Mouse (Mus musculus): ENCODE measurements around the gene Capn15.

The Capn15 gene

GRCm38 (mm10) chr17:25956201-25956600, 29.4 kb downstream of the Capn15 start:
- no peak for ATAC-seq (ENCODE audit: low TSS enrichment)

- ATAC-seq (ENCODE audit: low TSS enrichment) = no peak
Measured at GRCm38 (mm10) chr17:25955736-25956135, 29.9 kb downstream of the Capn15 start.

GRCm38 (mm10) chr17:25954671-25955070, 30.9 kb downstream of the Capn15 start:
- ATAC-seq (ENCODE audit: low TSS enrichment) = no peak

DNA sequence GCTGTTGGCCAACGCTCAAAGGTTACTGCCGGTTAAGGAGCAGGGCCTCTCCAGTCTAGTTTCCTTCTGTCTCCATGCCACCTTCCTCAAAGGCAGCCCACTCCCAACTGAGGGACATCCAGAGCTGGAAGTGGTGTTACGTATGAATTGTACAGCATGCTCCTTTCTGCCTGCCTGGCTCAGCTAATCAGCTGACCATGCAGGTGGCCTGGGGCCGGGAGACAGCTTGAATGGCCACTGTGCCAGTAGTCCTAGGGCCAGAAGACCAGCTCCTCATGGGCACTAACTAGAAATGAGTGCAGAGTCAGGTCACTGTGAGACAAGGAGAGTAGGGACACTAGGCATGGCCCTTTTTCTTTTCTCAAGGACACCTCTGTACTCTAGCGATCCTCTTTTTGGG, 32.4 kb downstream of the Capn15 start:
- no peak for ATAC-seq (ENCODE audit: low TSS enrichment)

DNA sequence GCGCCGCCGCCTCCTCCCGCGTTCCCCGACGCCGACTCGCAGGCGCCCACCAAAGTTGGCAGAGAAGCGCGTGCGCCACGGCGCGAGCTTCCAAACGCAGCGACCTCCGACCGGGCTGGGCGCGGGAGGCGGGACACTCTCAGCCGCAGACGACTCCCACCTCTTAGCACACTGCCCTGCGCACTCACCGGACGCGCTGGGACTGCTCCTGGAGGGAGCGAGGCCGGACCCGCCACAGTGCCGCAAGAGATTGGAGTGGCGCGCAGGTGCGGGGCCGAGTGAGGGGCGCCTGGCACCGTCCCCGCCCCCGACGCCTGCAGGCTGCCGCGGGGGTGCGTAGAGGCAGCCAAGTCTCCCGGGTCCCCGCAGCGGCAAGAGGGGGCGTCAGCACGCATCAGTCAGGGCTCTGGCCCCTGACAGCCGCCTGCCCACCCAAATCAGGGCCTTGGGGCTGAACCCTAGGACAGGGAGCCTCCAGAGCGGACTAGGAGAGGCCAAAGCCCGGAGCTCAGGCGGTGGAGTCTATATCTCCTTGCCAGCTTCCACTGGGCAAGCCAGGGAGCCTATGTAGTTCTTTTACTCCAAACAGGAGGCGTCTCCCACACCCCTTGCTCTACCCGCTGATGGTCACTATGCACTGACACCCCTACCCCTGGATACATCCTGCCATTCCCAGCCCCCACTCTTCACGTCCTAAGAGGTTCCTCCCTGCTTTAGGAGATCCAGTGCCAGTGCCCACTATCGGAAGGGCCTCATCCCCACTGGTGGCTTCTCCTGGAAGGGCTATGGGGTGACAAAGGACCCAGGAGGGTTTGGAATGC, 33.6 kb downstream of the Capn15 start, which contains the start of gene A930017K11Rik:
A930017K11Rik (minus strand) TSS at position 763 of the 821 bp plus-strand sequence.
- ATAC-seq (ENCODE audit: low TSS enrichment) = no peak

DNA sequence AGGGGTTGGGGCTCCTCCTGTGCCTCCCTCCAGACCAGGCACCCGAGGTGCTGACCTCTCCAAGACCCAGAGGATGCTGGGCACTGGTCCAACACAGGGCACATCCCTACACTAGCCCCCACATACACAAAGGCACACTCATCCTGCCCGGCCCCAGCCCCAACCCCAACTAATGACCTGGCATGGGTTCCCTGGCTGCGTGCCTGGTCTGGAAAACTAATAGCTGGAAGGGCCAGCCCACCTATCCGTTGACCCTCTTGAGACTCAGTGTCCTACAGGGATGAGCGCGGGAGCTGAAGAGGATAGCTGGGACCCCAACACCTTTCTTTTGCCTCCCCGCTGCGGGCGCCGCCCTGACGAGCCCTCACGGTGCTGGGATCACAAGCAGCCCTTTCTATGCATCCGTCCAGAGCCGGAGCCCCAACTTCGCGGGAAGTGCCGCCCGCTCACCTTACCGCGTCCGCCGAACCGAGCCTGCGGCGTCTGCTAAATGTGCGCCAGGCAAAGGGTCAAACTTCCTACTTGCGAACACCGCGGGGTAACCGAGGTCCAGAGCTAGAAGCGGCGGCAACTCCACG, 34.3 kb downstream of the Capn15 start:
- ATAC-seq (ENCODE audit: low TSS enrichment) = no peak

- ATAC-seq (ENCODE audit: low TSS enrichment) = no peak
Measured at GRCm38 (mm10) chr17:25950706-25951105, 34.9 kb downstream of the Capn15 start.

DNA sequence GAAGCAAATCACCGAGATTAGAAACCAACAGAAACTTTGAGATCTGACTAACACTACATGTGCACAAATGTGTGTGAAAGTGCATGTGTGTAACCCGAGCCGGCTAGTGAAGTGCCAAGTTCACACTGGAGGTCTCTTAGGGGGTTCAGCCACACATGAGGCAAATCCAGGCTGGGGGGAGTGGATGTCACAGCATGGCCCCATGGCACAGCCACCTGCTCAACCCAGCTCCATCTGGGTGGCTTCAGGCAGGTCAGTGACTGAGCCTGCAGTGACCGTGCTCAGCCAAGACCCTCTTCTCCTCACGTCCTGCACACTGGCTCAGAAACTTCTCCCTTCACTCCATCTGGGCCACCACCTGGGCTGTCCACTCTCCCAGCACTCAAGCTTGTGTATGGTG, 35.6 kb downstream of the Capn15 start:
- ATAC-seq (ENCODE audit: low TSS enrichment) = no peak

DNA sequence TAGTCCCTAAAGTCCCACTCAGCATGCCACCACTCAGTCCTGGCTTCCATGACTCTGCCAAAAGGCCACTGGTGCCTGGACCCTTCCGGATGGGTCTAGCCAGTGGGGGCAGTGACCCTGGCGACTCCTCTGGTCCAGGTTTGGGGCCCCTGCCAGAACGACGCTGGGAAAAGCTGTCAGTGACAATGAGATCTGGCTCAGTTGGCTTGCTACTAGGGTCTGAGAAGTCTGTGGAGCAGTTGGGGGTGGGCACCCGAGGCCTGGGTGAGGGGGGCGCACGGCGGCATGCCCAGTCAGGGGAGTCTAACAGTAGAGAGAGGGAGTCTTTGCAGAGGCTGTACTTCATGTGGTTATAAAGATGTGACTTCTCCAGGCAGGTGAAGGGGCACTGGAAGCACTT, 37.5 kb downstream of the Capn15 start:
- no peak for ATAC-seq (ENCODE audit: low TSS enrichment)

GRCm38 (mm10) chr17:25947576-25947975, 38.0 kb downstream of the Capn15 start:
- no peak for ATAC-seq (ENCODE audit: low TSS enrichment)

- ATAC-seq (ENCODE audit: low TSS enrichment) = no peak
Measured at GRCm38 (mm10) chr17:25946891-25947290, 38.7 kb downstream of the Capn15 start.

DNA sequence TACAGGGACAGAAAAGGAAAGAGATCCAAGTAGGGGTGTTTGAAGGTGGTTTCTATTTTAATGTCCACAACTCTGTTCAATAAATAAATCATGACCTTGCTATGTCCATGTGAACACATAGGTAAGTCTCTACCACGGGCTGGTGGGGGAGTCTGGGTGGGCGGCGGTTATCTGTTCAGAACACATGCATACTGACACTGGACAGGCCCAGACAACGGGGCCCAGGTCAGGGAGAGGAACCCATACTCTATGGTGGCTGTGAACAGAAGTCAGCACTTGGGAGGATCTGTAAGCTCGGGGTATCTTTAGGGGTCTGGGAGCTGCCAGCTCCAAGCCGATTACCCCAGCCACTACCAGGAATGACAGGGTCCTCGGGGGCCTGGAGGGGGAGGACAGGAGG, 39.2 kb downstream of the Capn15 start:
- no peak for ATAC-seq (ENCODE audit: low TSS enrichment)

DNA sequence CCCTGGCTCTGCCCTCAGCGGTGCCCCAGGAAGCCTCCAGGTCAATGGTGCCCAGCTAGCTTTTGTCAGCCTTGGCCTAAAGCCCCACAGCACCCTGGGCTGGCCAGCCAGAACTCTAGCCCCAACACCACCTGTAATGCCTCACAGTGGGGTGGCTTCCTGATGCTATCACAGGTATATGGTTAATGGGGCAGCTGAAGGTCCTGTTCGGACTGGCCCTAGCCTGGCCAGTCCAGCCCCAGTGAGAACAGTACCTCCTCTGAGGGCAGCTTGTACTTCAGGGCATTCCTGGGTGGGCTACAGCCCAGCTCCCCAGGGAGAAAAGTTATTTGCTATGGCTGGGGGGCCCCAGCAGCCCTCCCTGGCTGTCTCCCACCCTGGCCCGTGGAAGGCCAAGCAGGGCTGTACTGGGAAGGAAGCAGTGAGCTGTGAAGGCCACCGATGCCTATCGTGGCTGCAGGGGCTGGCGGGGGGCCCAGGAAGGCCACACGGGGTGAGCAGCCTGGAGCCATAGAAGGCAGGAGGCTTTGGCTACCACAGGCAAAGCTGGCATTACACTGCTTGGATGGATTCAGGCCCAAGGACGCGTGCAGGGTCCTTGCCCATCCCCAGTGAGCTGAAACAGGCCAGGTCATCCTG, 40.0 kb downstream of the Capn15 start:
- ATAC-seq (ENCODE audit: low TSS enrichment) = no peak

GRCm38 (mm10) chr17:25944366-25945163, 41.0 kb downstream of the Capn15 start, which contains the start of the genes Pigq and Nhlrc4:
TSS of gene Pigq (minus strand) at chr17:25944936.
TSS of gene Nhlrc4 (minus strand) at chr17:25944961.
- no peak for ATAC-seq (ENCODE audit: low TSS enrichment)

- no peak for ATAC-seq (ENCODE audit: low TSS enrichment)
Measured at GRCm38 (mm10) chr17:25943769-25944168, 41.8 kb downstream of the Capn15 start.

- no peak for ATAC-seq (ENCODE audit: low TSS enrichment)
Measured at GRCm38 (mm10) chr17:25943221-25943620, 42.4 kb downstream of the Capn15 start.

GRCm38 (mm10) chr17:25942597-25943151, 42.9 kb downstream of the Capn15 start:
- no peak for ATAC-seq (ENCODE audit: low TSS enrichment)

DNA sequence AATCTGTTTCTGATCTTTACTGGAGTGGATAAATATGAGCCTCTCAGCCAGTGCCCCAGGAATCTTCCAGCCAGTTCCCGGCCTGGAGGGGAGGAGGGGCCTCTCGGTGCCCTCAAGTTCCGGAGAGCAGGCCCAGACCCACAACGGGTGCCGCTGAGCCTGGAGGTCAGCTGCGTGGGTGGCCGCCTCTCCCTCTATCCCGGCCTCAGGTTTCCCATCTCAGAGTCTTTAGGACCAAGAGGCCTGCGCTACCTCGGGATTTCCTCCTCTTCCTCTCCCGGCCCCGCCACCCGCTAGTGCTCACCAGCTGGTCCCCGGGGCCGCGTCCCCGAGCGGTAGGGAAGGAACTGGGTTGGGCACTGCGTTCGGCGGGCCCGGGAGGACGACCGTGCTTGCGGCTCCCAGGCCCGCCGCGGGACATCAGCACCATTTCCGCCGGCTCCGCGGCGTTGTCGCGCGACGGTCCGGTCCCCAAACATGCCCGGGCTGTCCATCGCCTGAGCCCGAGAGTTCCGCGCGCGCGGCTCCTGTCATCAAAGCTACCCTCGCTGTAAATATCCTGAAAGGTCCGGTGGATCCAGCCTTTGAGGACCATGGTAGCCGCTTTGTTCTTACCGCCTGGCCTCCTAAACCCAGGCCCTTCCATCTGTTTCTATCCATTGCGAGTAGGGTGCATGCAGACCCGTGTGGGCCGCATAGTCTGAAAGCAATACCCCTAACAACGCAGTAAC, 43.9 kb downstream of the Capn15 start:
- ATAC-seq (ENCODE audit: low TSS enrichment) = peak; percentile 84

DNA sequence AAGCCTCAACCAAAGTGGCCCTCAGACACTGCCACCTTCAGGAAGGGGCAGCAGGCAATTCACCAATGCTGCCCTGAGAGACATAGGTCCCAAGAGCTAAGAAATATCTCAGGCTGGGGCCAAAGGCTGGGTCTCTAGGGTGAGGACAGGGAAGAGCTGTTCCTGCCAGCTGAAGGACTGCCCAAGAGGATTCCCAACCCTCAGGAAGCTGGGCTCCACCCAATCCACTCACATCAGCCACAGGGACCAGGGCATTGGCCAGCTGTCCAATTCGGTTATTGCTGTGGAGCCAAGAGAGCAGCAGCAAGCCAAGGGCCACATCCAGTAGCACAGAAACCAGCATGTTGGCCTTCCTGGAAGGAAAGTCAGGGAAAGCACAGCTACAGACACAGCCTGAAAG, 51.1 kb downstream of the Capn15 start:
- no peak for ATAC-seq (ENCODE audit: low TSS enrichment)

DNA sequence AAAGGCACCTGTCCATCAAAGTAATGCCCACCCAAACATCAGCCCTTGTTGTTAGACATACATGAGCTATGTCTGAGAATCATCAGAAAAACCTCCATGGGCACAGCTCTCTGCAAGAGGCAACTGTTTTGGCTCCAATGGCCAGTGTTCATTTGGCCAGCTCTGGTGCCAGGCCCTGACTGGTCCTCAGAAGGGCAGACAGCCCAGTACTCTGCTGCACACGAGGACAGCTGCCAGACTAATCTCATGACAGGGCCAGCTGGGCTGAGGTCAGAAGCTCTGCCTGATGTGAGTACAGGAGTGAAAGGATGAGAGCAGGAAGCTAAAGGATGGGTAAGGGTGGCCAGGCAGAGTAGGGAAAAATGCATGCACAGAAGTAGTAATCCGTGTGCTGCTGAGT, 60.2 kb downstream of the Capn15 start:
- ATAC-seq (ENCODE audit: low TSS enrichment) = peak; percentile 61

DNA sequence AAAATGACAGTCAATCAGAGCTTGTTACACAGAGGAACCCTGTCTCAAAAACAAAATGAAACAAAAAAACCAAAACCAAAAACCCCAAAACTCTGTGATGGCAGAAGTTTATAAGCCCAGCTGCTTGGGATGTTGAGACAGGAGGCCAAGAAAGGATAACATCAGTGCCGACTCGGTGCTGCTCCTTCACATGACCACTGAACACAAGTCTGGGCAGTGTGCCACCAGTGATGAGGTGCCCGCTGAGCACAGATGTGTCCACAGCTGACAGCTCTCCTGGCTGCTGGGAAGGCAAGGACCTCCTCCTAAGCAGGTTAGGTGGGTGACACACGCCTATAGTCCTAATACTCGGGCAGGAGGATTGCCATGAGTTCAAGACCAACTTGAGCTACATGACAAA, 63.5 kb downstream of the Capn15 start:
- ATAC-seq (ENCODE audit: low TSS enrichment) = no peak
